ENCODE assay signal across 20 mouse cellular contexts in the genomic region with DNA sequence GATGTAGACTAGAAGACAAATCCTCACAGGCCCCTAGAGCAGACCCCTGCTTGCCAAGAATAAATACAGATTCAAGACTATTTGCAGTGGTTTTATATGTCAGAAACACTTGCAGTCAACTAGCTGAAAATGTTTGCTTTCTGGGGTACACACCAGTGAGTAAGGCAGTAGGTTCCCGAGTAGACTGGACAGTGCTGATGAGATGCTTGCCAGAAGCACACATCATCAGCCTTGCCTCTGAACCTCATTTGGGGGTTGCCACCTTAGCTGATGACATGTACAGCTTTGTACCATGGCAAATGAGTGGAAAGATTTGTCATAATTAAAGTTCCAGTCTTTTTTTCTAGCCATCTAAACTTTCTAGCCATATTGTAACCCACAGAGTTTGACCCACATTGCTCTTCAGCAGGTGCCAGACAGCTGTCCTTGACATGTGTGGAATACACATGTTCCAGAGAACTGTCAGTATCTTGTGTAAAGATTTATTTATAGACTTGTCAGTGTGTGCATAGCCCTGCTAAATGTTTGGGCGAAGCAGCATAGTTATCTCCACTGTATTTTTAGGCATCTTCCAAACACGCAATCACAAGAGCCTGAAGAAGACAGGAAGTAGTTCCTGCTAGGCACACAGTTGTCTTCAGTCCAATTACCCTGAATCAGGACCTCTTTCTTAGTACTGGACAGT.
A peak's percentile ranks its signal among the peaks of the same experiment; 100 is the strongest.
DNase-seq lines count a peak whose midpoint lies in the region; ATAC-seq lines count a peak whose summit lies in the region.
"Had no signal": no experiment of that assay in that cellular context is flagged by ENCODE, and none has a peak within 500 bp of the region (broad histone marks: within the 10 kb centered on the region; RNA-seq: fewer than 3 reads in every experiment).

No protein-coding gene starts in this region.

- no peaks in the 10 kb centered on the region for H3K27me3 ChIP-seq in embryonic facial prominence, embryonic 14.5 days (replicated peaks; ENCODE audit: control insufficient read depth, insufficient read depth, low read length)
- H3K27me3 ChIP-seq in embryonic facial prominence, embryonic 10.5 days (replicated peaks; ENCODE audit: low read depth, poor library complexity, severe bottlenecking): no peaks in the 10 kb centered on the region
- no peaks in the 10 kb centered on the region for H3K27me3 ChIP-seq in midbrain, embryonic 13.5 days
- no peaks in the 10 kb centered on the region for H3K27me3 ChIP-seq in midbrain, embryonic 11.5 days (ENCODE audit: control insufficient read depth, insufficient read depth, low read length)
- H3K27me3 ChIP-seq in heart, embryonic 15.5 days: no peaks in the 10 kb centered on the region
- H3K27me3 ChIP-seq in kidney, embryonic 14.5 days (ENCODE audit: control insufficient read depth, insufficient read depth, low read length): no peaks in the 10 kb centered on the region
- H3K27me3 ChIP-seq in intestine, embryonic 15.5 days (replicated peaks): no peaks in the 10 kb centered on the region
- H3K27me3 ChIP-seq: embryonic facial prominence, embryonic 13.5 days; hindbrain, embryonic 12.5 days; stomach, embryonic 15.5 days had no signal

- DNase-seq in embryonic facial prominence, embryonic 14.5 days (ENCODE audit: low spot score): peak; percentile 48
- DNase-seq in embryonic facial prominence, embryonic 10.5 days (ENCODE audit: low spot score): no peak
- DNase-seq in midbrain, embryonic 11.5 days (ENCODE audit: low spot score, missing footprints): no peak
- DNase-seq in lung, adult 18-20 months: no peak
- DNase-seq: adrenal gland, adult 2 months; cerebellum, postnatal 10 days; kidney, adult 2 months; kidney, postnatal 14 days; lung, adult 2 months; lung, postnatal 4 days; thymus, adult 2 months had no signal

- no peaks in the 10 kb centered on the region for H3K36me3 ChIP-seq in embryonic facial prominence, embryonic 14.5 days (ENCODE audit: control insufficient read depth, insufficient read depth, low read length)
- no peaks in the 10 kb centered on the region for H3K36me3 ChIP-seq in embryonic facial prominence, embryonic 10.5 days (replicated peaks)
- no peaks in the 10 kb centered on the region for H3K36me3 ChIP-seq in midbrain, embryonic 13.5 days
- no peaks in the 10 kb centered on the region for H3K36me3 ChIP-seq in midbrain, embryonic 11.5 days (ENCODE audit: control insufficient read depth, insufficient read depth, low read length)
- H3K36me3 ChIP-seq in heart, embryonic 15.5 days: no peaks in the 10 kb centered on the region
- H3K36me3 ChIP-seq in kidney, embryonic 14.5 days (ENCODE audit: control insufficient read depth, insufficient read depth, low read length): no peaks in the 10 kb centered on the region
- no peaks in the 10 kb centered on the region for H3K36me3 ChIP-seq in intestine, embryonic 15.5 days
- H3K36me3 ChIP-seq: embryonic facial prominence, embryonic 13.5 days; hindbrain, embryonic 12.5 days; stomach, embryonic 15.5 days had no signal

- 59% methylated on average over 3 of the region's 3 CpGs for WGBS in embryonic facial prominence, embryonic 14.5 days
- 87% methylated on average over 3 of the region's 3 CpGs for WGBS in embryonic facial prominence, embryonic 10.5 days
- 76% methylated on average over 3 of the region's 3 CpGs for WGBS in midbrain, embryonic 13.5 days
- 91% methylated on average over 3 of the region's 3 CpGs for WGBS in midbrain, embryonic 11.5 days
- WGBS in heart, embryonic 15.5 days: 20% methylated on average over 3 of the region's 3 CpGs
- WGBS in kidney, embryonic 14.5 days: 82% methylated on average over 3 of the region's 3 CpGs
- 64% methylated on average over 3 of the region's 3 CpGs for WGBS in intestine, embryonic 15.5 days

- H3K9ac ChIP-seq in embryonic facial prominence, embryonic 14.5 days (ENCODE audit: low read depth, low read length): no peak overlapping the region
- no peak overlapping the region for H3K9ac ChIP-seq in midbrain, embryonic 13.5 days (replicated peaks)
- no peak overlapping the region for H3K9ac ChIP-seq in midbrain, embryonic 11.5 days (ENCODE audit: low read length)
- no peak overlapping the region for H3K9ac ChIP-seq in heart, embryonic 15.5 days
- no peak overlapping the region for H3K9ac ChIP-seq in kidney, embryonic 14.5 days (ENCODE audit: low read depth, low read length)
- no peak overlapping the region for H3K9ac ChIP-seq in intestine, embryonic 15.5 days
- H3K9ac ChIP-seq: embryonic facial prominence, embryonic 13.5 days; hindbrain, embryonic 12.5 days; stomach, embryonic 15.5 days had no signal

- no peak overlapping the region for H3K4me2 ChIP-seq in embryonic facial prominence, embryonic 14.5 days (ENCODE audit: low read depth, low read length)
- no peak overlapping the region for H3K4me2 ChIP-seq in midbrain, embryonic 13.5 days (replicated peaks)
- H3K4me2 ChIP-seq in midbrain, embryonic 11.5 days: no peak overlapping the region
- no peak overlapping the region for H3K4me2 ChIP-seq in heart, embryonic 15.5 days
- no peak overlapping the region for H3K4me2 ChIP-seq in kidney, embryonic 14.5 days (replicated peaks; ENCODE audit: low read depth, low read length)
- H3K4me2 ChIP-seq in intestine, embryonic 15.5 days (replicated peaks): no peak overlapping the region
- H3K4me2 ChIP-seq: embryonic facial prominence, embryonic 13.5 days; hindbrain, embryonic 12.5 days; stomach, embryonic 15.5 days had no signal

- H3K27ac ChIP-seq in embryonic facial prominence, embryonic 14.5 days (replicated peaks; ENCODE audit: low read depth, low read length): no peak overlapping the region
- no peak overlapping the region for H3K27ac ChIP-seq in embryonic facial prominence, embryonic 10.5 days (replicated peaks)
- 0 out of 2 replicates have a peak overlapping the region, but pooled peaks have one; percentile 39 for H3K27ac ChIP-seq in midbrain, embryonic 13.5 days
- no peak overlapping the region for H3K27ac ChIP-seq in midbrain, embryonic 11.5 days (ENCODE audit: low read depth, low read length)
- H3K27ac ChIP-seq in heart, embryonic 15.5 days: peak overlapping the region; percentile 81
- no peak overlapping the region for H3K27ac ChIP-seq in kidney, embryonic 14.5 days (ENCODE audit: low read depth, low read length)
- H3K27ac ChIP-seq in intestine, embryonic 15.5 days: no peak overlapping the region
- H3K27ac ChIP-seq: embryonic facial prominence, embryonic 13.5 days; hindbrain, embryonic 12.5 days; layer of hippocampus, adult 2 months; stomach, embryonic 15.5 days had no signal

- no peaks in the 10 kb centered on the region for H3K9me3 ChIP-seq in embryonic facial prominence, embryonic 14.5 days (ENCODE audit: control insufficient read depth, low read length)
- H3K9me3 ChIP-seq in embryonic facial prominence, embryonic 10.5 days: no peaks in the 10 kb centered on the region
- H3K9me3 ChIP-seq in midbrain, embryonic 13.5 days: no peaks in the 10 kb centered on the region
- H3K9me3 ChIP-seq in midbrain, embryonic 11.5 days (ENCODE audit: control insufficient read depth, low read length): no peaks in the 10 kb centered on the region
- H3K9me3 ChIP-seq in heart, embryonic 15.5 days (replicated peaks): no peaks in the 10 kb centered on the region
- H3K9me3 ChIP-seq in kidney, embryonic 14.5 days (ENCODE audit: control insufficient read depth, low read length): no peaks in the 10 kb centered on the region
- H3K9me3 ChIP-seq in intestine, embryonic 15.5 days: no peaks in the 10 kb centered on the region
- H3K9me3 ChIP-seq: embryonic facial prominence, embryonic 13.5 days; hindbrain, embryonic 12.5 days; stomach, embryonic 15.5 days had no signal

- no peaks in the 10 kb centered on the region for H3K4me1 ChIP-seq in embryonic facial prominence, embryonic 14.5 days (ENCODE audit: control insufficient read depth, insufficient read depth, low read length)
- no peaks in the 10 kb centered on the region for H3K4me1 ChIP-seq in embryonic facial prominence, embryonic 10.5 days
- H3K4me1 ChIP-seq in midbrain, embryonic 13.5 days (replicated peaks): peaks cover 7% of the 10 kb centered on the region; the same call in 1 of the 2 replicates
- no peaks in the 10 kb centered on the region for H3K4me1 ChIP-seq in midbrain, embryonic 11.5 days (ENCODE audit: control insufficient read depth, insufficient read depth, low read length)
- 0 out of 2 replicates have a peak, but pooled peaks cover 5% of the 10 kb centered on the region for H3K4me1 ChIP-seq in heart, embryonic 15.5 days (replicated peaks)
- no peaks in the 10 kb centered on the region for H3K4me1 ChIP-seq in kidney, embryonic 14.5 days (ENCODE audit: control insufficient read depth, insufficient read depth, low read length)
- no peaks in the 10 kb centered on the region for H3K4me1 ChIP-seq in intestine, embryonic 15.5 days (replicated peaks)
- H3K4me1 ChIP-seq: embryonic facial prominence, embryonic 13.5 days; hindbrain, embryonic 12.5 days; stomach, embryonic 15.5 days had no signal

- ATAC-seq in embryonic facial prominence, embryonic 14.5 days (ENCODE audit: low read depth): no peak
- ATAC-seq in midbrain, embryonic 13.5 days: peak; percentile 50; the same call in 1 of the 2 replicates
- no peak for ATAC-seq in midbrain, embryonic 11.5 days (ENCODE audit: low FRiP score)
- peak; percentile 70; the same call in 1 of the 2 replicates for ATAC-seq in heart, embryonic 15.5 days (replicated peaks; ENCODE audit: insufficient number of reproducible peaks, insufficient read depth, low FRiP score, low read depth)
- ATAC-seq in kidney, embryonic 14.5 days (ENCODE audit: low FRiP score, low TSS enrichment): no peak
- no peak for ATAC-seq in intestine, embryonic 15.5 days
- ATAC-seq: forebrain, embryonic 16.5 days had no signal

- H3K4me3 ChIP-seq in embryonic facial prominence, embryonic 14.5 days (ENCODE audit: low read depth, low read length): no peak overlapping the region
- H3K4me3 ChIP-seq in embryonic facial prominence, embryonic 10.5 days: no peak overlapping the region
- H3K4me3 ChIP-seq in midbrain, embryonic 13.5 days (replicated peaks): no peak overlapping the region
- H3K4me3 ChIP-seq in midbrain, embryonic 11.5 days (ENCODE audit: low read depth, low read length): no peak overlapping the region
- no peak overlapping the region for H3K4me3 ChIP-seq in heart, embryonic 15.5 days
- H3K4me3 ChIP-seq in kidney, embryonic 14.5 days (ENCODE audit: low read length): no peak overlapping the region
- no peak overlapping the region for H3K4me3 ChIP-seq in intestine, embryonic 15.5 days (replicated peaks)
- H3K4me3 ChIP-seq: embryonic facial prominence, embryonic 13.5 days; hindbrain, embryonic 12.5 days; layer of hippocampus, adult 2 months; stomach, embryonic 15.5 days had no signal

Comparison
In these comparisons a context has a peak if more than half of its experiments do, and no peak if none do; other contexts are left out.
1. ATAC-seq: peak in midbrain, embryonic 13.5 days (single experiment) and heart, embryonic 15.5 days (single experiment); none in embryonic facial prominence, embryonic 14.5 days (single experiment), midbrain, embryonic 11.5 days (single experiment), kidney, embryonic 14.5 days (single experiment) and intestine, embryonic 15.5 days (single experiment).
2. H3K27ac ChIP-seq: peak in midbrain, embryonic 13.5 days (single experiment) and heart, embryonic 15.5 days (single experiment); none in embryonic facial prominence, embryonic 14.5 days (single experiment), embryonic facial prominence, embryonic 10.5 days (single experiment), midbrain, embryonic 11.5 days (single experiment), kidney, embryonic 14.5 days (single experiment) and intestine, embryonic 15.5 days (single experiment).